Mouse (Mus musculus) spleen, adult 18-20 months (tissue): ENCODE data around the gene Ptpn9.

ENCODE experiments used
- DNase-seq, 2 experiments: peaks; one replicate each; pipeline ENCODE4 v3.0.0; 2022; ENCODE audit warnings: mixed read lengths in 2 of 2

Gene Ptpn9

DNA sequence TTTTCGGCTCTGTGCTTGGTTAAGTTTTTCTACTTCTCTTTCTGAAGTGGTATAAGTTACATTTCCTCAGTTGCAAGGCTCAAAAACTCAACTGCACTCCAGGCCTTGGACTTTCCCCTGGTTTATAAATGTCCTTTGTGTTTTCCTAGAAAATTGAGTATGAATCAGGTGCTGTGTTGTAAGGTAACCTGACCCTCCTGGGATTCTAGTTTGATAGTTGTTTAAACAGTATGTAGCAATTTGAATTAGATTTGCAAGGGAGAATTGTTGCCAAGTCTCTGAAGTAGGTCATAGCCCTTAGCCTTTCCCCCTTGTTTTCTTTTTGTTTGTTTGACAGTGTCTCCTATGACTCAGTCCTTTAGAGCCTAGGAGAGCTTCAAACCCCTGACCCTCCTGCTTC is 22.9 kb downstream of the Ptpn9 start:
- no peak for DNase-seq

DNA sequence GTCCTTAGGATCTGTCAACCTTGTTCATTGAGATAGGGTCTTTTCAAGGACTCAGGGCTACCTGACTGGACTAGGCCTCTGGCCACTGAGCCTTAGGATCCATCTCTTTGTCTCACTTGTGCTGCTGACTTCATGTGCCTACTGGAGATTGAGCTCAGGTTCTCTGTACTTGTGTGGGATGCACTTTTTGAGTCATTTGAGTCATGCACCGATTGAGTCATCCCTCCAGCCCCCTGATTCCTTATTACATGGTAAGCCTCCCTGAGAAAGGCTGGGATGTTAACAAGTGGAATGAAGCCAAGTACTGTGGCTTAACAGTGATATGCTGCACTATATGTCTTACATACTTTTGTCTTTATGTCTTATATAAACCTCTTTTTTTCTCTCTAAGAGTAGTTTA is 37.0 kb downstream of the Ptpn9 start:
- no peak for DNase-seq

DNA sequence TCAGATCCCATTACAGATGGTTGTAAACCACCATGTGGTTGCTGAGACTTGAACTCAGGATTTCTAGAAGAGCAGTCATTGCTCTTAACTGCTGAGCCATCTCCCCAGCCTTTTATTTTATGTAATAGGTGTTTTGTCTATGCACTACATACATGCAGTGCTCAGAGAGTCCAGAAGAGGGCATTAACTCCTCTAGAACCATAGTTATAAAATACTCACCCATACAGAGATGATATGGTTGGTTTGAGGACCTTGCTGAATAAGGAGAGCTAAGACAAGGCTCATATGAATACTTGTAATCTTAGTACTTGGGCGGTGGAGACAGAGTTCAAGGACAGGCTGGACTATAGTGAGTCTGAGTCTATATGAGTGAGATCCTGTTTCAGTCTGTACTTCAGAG is 61.5 kb downstream of the Ptpn9 start:
- DNase-seq = peak in 1 of 2 experiments; percentile 59

DNA sequence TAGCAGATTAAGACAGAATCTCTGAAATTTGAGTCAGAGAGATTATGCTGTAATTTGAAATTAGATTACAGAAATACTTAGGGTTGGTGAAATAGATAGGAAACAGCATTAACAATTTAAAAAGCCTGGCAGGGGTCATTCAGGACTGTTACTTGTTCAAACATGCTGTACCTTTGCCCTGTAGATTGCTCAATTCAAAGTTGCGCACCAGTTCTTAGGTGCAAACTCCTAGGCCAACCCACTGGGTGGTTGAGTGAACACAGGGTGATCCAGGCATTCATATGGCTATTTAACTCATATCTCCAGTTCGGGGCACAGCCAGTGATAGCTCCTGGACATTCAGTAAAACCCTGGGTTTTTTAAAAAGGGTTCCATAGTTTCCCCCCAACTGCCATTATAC is 69.4 kb downstream of the Ptpn9 start:
- DNase-seq = no peak

DNA sequence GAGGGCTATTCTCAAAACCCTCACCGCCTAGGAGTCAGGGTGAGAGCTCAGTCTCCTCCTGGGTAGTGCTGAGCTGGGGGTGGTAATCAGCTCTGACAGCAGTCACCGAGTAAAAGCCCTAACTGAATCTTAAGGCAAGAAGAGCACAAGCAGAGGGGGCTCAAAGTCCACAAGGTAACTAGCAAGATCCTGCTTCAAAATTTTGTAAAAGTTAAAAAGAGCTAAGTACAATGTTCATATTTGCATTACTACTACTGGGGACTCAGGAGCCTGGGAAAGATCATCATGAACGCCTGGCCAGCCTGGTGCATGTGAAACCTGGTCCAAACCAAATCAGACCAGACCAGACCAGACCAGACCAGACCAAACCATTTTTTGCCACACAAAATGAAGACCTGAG is 73.5 kb downstream of the Ptpn9 start:
- DNase-seq = no peak

DNA sequence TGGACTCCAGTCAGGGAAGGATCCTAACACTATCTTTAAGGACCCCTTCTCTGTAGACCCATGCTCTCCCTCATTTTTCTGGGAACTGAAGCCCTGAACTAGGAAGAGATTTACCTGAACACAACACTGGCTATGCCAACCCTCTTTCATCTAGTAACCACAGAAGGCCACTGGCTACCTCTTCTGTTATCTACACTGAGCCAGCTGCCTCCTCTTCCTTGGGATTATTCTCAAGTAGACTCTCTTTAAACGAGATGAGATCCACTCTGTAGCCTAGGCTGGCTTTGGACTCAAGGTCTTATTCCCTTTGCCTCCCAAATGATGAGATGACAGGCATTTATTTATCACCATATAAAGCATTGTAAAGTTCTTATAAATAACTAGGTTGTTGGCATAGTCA is 75.5 kb downstream of the Ptpn9 start:
- DNase-seq = no peak

DNA sequence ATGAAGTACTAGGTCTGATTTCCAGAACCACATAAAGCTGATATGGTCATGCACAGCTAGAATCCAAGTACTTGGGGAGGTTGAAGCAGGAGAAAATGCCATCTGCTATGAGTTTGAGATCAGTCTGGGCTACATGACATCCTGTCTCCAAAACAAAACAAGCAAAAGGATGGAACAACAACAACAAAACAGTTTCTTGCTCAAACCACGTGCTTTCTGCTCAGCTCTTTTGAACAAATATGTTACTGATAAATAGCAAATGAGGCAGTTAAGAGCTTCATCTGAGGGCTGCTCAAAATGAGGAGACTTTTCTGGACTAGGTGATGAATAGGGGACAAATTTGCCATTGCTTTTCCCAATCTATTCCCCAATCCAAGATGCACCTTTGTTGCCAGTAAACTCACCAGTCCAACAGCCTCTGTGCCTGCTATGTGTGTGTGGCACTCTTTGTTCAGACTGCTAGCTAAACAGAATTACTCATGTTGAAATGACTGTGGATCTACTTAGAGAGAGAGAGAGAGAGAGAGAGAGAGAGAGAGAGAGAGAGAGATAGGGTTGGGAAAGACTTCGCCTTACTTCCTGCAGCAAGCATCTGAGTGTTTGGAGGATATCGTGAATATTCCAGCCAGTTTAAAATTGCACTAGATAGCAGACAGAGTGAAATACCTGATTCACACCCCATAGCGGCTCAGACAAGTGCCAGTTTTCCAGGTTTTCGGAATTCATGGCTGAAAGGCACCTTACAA is 76.2 kb downstream of the Ptpn9 start:
- DNase-seq = no peak

DNA sequence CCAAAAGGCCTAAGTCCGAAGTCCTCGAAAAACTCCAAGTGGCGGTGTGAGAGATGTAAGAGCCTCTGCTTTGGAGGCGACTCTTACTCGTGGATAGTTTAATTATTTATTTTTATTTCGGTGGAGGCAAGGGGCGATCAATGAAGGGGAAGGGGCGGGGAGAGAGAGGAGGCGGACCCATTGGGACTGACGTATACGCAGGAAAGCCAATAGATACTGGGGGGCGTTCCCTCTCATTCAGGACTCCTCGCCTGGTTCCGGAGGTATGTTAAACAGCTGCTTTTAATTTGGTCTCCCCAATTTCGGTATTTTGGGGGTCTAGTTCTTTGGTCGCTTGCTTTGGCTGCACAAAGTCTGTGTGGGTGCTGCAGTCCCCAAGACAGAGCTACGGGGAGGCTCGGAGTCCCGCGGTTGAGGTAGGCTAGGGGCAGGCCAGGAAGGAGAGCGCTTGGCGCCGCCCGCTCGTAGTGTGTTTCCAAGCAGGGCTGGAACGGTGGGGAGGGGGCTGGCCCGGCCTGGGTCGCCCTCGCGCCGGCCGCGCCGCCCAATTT is 77.2 kb downstream of the Ptpn9 start, which contains the start of gene Sin3a:
Gene Sin3a, plus strand, starts transcription at position 240 of the 551 bp plus-strand sequence.
- DNase-seq = peak; percentile 54 to 70

DNA sequence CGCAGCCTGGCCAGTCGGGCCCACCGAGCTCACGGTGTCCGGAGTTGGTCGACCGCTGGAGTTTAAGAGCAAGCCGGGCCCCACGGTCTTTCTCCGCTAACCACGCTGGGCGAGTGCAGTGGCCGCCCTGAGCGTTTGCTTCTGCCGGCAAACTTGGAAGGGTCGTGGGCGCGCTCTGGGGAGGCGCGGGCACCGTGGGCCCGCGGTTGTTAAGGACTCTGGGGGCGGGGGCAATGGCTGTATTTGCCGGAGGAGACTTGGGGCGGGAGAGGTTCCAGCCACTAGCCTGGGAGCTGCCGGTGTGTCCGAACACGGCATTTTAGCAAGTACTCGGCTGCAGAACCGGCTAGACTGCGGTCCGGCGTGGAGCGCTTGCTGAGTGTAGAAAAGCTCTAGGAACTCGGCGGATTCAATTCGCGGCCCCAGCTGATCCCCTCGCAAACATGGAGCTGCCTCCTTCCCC is 77.8 kb downstream of the Ptpn9 start:
- no peak for DNase-seq

DNA sequence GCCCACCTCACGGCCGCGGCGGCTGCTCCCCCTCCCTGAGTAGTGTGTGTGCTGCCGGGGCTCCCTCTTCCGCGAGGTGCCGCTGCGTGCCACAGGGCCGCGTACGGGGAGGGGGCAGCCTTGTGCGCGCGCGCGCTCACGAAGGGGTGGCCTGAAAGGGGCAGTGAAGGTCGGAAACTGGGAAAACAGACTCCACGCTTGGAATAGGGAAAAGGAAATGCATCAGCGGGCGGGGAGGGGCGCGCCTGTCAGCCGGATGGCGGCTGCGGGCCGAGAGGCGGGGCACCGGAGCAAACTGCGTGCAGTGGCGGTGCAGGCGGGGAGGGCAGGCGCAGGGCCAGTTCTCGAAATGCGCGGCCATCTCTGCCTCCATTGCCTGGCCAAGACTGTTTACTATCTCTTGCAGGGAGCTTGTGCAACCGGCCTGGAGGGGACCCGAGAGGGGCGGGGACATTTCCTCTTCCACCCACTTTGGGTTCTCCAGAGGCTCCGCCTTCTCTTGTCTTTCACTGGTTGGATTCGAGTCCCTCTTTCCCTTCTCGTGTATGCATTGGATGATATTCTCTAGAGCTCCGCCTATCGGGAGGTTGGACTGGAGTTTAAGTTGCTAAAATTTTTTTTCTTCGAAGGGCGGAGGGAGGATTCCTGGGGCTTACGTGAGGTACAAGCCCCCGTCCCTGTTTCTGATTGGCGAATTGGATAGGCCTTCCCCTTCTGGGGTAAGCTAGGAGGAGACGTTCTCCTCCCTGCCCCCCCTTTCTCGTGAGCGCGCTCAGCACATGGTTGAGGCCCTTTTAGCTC is 78.5 kb downstream of the Ptpn9 start:
- DNase-seq = peak; percentile 85 to 92

DNA sequence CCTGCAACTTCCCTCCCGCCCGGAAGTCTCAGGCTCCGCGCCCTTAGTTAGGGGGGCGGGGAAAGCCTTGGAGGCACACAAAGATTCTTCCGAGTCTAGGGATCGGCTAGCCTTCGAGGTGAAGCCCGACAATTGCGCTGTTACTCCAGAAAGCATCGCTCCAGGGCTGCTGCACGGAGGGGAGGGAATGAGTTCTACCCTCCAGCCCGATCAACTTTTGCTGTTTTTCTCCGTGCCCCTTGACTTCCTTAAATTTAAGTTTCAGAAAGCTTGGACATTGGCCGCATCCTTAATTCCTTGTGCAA is 79.0 kb downstream of the Ptpn9 start:
- no peak for DNase-seq

DNA sequence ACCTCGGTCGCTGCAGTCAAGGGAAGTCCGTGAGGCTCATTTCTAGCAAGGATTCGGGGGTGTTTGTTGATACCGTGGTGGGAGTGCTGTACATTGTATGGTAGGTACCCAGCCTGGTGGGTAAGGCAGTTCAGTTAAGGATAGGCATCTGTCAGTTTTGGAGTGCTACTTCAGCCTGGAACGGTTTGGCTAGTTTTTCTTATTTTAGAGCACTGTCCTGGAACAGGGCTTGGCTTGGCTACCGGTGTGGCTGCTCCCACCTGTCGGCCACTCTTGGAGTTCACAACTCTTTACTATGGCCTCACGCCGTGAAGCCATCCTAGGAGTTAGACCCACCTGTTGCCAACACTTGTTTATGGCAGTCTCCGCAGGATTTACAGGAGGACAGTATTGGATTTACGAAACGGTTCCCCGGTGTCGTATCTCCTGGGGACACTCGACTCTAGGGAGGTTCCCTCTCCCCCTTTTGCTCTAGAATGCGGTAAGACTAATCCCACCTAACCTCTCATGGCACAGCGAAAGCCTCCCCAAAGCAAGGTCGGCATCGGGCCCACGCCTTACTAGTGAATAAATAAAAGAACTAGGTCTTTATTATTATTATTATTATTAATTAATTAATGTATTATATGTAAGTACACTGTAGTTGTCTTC is 79.6 kb downstream of the Ptpn9 start:
- DNase-seq = peak; percentile 9 to 29

DNA sequence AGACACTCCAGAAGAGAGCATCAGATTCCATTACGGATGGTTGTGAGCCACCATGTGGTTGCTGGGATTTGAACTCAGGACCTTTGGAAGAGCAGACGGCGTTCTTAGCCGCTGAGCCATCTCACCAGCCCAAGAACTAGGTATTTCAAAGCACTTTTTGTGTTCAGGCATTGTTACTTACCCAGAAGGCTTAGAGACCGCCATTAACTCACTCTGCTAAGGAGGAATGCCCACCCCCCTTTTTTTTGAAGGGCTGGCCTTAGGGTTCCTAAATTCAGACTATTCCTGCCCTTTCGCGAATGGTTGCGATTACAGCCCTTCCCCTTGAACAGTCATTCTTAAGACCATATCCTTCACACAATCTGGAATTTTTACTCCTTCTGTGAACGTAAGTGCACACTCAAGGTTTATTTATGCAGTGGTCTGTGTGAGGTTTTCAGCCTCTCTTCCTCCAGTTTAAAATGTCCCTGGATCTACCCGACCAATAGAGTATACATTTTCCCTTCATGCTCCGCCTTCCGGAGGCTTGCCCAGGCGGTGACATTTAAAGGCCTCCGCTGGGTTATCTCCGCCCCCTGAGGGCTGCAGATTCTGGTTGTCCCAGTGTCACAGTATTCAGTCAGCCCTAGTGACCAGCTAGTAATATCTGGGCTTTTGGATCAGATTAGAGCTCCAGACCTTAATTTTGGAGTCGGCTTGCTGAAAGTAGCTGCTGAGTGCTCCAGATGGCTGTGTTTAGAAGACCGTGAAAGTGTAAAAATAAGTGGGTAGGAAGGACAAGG is 80.3 kb downstream of the Ptpn9 start:
- peak; percentile 63 to 64 for DNase-seq

DNA sequence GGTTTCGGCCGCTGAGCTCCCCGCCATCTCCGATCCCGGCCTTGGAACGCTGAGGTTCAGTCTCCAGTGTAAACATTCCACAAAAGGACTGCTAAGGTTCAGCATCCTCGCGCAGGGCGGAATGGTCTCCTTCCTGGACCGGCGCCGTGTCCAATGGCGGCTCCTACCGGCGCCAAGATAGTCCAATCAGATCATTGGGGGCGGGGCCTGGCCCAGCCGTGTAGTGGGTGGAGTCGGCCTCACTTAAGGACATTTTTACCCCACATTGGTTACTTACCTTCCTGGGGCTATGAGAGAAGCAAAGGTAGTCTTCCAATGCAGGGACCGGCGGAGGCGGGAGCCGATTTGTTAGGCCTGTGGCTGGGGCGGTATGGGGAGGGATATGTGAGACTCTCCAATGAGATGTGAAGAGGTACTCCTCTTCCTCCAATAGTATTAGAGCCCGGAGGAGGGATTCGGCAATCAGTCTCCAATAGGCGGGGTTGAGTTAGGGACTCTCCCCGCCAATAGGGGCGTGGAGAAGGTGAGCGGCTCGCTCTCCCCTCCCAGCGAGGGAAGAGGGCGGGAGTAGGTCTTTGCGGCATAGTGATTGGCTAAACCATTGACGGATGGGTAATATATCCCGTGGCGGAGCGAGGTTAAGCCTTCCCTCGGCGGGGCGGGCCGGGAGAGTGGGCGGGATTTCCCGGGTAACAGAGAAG is 81.1 kb downstream of the Ptpn9 start:
- peak; percentile 96 to 98 for DNase-seq

DNA sequence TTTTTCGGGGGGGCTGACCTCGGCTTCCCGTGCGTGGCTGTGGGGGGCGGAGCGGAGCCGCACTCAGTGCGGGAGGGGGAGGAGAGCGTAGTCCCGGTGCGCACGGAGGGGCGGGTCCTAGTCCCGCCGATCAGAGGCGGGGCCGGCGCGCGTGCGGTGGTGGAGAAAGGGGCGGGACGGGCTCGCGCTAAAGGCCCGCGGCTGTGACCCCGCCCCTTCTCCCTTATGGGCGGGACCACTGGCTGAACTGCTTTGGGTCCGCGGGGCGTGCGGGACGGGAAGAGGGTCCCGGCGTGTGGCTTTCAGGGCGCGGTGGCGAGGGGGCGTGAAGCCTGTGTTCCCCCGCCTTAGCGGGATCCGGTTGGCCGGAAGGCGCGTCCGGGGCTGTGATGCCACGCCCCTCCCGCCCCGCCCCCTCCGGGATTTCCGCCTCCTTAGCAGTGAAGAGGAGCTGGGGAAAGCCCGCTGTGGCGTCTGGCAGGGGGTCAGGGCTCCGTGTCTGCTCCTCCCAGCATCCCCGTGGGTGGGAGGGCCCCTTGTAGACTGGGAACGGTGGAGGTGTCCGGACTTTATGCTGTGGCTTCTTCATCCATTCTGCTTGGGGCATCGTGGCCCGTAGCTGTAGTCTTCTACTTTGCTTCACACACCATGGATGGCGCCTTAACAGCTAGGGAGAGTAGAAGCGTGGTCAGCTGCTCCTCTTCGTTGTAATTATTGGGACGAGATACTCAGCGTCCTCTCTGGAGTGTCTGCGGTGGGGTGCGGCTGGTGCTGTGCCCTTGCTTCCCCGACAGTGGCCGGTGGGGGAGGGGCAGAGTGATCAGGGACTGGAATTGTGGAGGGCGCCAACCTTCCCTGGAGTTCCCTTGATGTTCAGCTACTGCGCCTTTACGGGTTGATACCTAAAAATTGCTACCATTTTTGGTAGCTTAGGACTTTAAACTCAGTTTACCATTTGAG is 82.3 kb downstream of the Ptpn9 start:
- DNase-seq = peak; percentile 85 to 92

DNA sequence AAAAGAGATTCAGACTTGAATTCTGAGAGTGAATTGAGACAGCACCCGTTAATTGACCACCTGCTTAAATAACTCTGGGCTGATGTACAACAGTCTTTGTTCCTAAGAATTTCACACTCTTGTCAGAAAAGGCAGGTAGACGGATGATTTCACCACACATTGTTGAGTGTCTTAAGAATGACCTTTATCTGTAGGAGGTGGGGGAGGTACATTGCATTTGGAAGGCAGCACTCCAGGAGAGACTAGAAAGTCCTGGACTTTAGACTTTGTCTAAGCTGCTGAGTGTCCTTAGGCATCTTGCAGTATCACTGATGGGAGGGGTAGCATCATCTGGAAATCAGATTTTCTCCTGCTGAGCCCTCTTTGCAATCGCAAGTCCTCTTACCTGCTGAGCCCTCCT is 87.5 kb downstream of the Ptpn9 start:
- DNase-seq = no peak
